Mouse (Mus musculus) midbrain, embryonic 10.5 days (tissue): ENCODE data around the gene Hus1b. TPM values are rescaled to one million over a fixed set of nuclear protein-coding genes. Genes with fewer than 3 reads are reported as not detected.

ENCODE experiments used
- polyA plus RNA-seq: library from polyadenylated mRNA; unstranded; fragments of >200 nt; fragmentation: Nextera tagmentation; extraction: Ambion mirVana; gene quantifications from 2 replicates; pipeline ENCODE4 v1.2.1, GENCODE M21; 2016

The Hus1b gene
- polyA plus RNA-seq, 1 experiment from 2014 or later, result 0.10 TPM

Other genes starting within 250 kb of the Hus1b start
- 0.04 TPM in 1 of 2 replicates, not detected in the other for gene Irf4, start 198.5 kb downstream of the Hus1b start, polyA plus RNA-seq
- gene Exoc2, start 26.3 kb upstream of the Hus1b start, polyA plus RNA-seq, result 36.2 and 40.0 TPM in 2 replicates
- 0.10 and 0.29 TPM in 2 replicates for gene Gm5447, start 26.4 kb upstream of the Hus1b start, polyA plus RNA-seq